Mouse (Mus musculus) testis, adult 2 months (tissue): ENCODE measurements around the gene Dbx1.

Experiments
- CTCF ChIP-seq: fragments of 200-500 bp; IDR thresholded peaks from 2 replicates; pipeline ENCODE4 v1.5.1; 2012; ENCODE audit warnings: low read depth, mild to moderate bottlenecking, inconsistent platforms, low read length, moderate library complexity; ENCODE audit not compliant: control insufficient read depth, insufficient read depth, insufficient replicate concordance
- POLR2A ChIP-seq: fragments of 200-500 bp; IDR thresholded peaks from 2 replicates; pipeline ENCODE4 v1.6.1; 2012; ENCODE audit warnings: low read depth, mild to moderate bottlenecking, inconsistent platforms, low read length, moderate library complexity; ENCODE audit not compliant: control insufficient read depth

GRCm38 (mm10) chr7:49632391-49632790 is 4.3 kb downstream of the Dbx1 start:
- TF ChIP-seq CTCF (no peak), POLR2A (no peak)
